Mouse (Mus musculus) embryo, embryonic 10 days (tissue): Measurements from ENCODE around the gene Fam172a.

Experiments
- DNase-seq: peaks from one replicate; pipeline ENCODE4 v3.0.0-alpha.2; 2015; ENCODE audit warnings: low spot score

Gene Fam172a

DNA sequence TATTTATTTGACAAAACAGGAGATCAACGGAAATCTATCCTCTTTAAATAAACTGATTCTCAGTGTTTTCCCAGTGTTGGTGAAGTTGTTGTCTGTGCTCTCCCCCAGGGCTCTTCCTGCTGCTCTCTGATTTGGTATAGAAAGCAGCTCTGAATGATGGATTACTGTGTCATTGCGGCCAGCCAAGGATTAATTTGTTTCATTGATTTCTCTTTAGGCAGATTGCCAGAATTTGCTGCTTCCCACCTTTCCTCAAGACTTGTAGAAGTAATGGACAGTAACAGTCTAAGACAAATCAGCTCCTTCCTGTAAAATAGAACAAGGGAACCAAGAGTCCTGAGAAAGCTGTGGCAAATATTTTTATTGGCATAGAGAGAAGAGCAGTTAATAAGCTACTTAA is 513.4 kb downstream of the Fam172a start:
- no peak for DNase-seq
